Mouse (Mus musculus) neural tube, embryonic 11.5 days (tissue): ENCODE measurements around the gene 4930518I15Rik. TPM values are rescaled to one million over a fixed set of nuclear protein-coding genes. Genes with fewer than 3 reads are reported as not detected.

Experiments used
- ATAC-seq: fragments of 200-750 bp; cut with Nextera tagmentation; 2 replicates; pipeline ENCODE4 v1.8.0; 2017; ENCODE audit warnings: moderate number of reproducible peaks, mild to moderate bottlenecking, moderate TSS enrichment, moderate library complexity; ENCODE audit not compliant: insufficient read depth, low FRiP score, low TSS enrichment
- DNase-seq: peaks from one replicate; pipeline ENCODE4 v3.0.0-alpha.2; 2015; ENCODE audit warnings: low spot score
- H3K27ac ChIP-seq: fragments of 300-500 bp; sonication (generic); 2 replicates; pipeline ENCODE4 v1.5.1; 2014; ENCODE audit warnings: low read depth, mild to moderate bottlenecking, low read length
- H3K27me3 ChIP-seq: fragments of 300-500 bp; sonication (generic); 2 replicates; pipeline ENCODE4 v1.6.1; 2014; ENCODE audit warnings: mild to moderate bottlenecking, low read length, mixed read lengths; ENCODE audit not compliant: control insufficient read depth, insufficient read depth
- H3K36me3 ChIP-seq: fragments of 300-500 bp; sonication (generic); 2 replicates; pipeline ENCODE4 v1.6.1; 2014; ENCODE audit warnings: mild to moderate bottlenecking, low read length, moderate library complexity, mixed read lengths; ENCODE audit not compliant: control insufficient read depth, insufficient read depth
- H3K4me1 ChIP-seq: fragments of 300-500 bp; sonication (generic); 2 replicates; pipeline ENCODE4 v1.6.1; 2014; ENCODE audit warnings: low read length, mixed read lengths; ENCODE audit not compliant: control insufficient read depth, insufficient read depth
- H3K4me2 ChIP-seq: fragments of 300-500 bp; sonication (generic); 2 replicates; pipeline ENCODE4 v1.6.1; 2014; ENCODE audit warnings: low read depth, mild to moderate bottlenecking, moderate library complexity
- H3K4me3 ChIP-seq: fragments of 300-500 bp; sonication (generic); 2 replicates; pipeline ENCODE4 v1.5.1; 2014; ENCODE audit warnings: low read depth, low read length
- H3K9ac ChIP-seq: fragments of 300-500 bp; sonication (generic); 2 replicates; pipeline ENCODE4 v1.6.1; 2014; ENCODE audit warnings: mild to moderate bottlenecking, low read length
- H3K9me3 ChIP-seq: fragments of 300-500 bp; sonication (generic); 2 replicates; pipeline ENCODE4 v1.6.1; 2016; ENCODE audit warnings: low read length; ENCODE audit not compliant: control insufficient read depth
- whole genome bisulfite sequencing: fragments of 180-500 bp; shearing (Covaris S2); extraction: QIAGEN DNeasy Blood & Tissue Kit; methylation state at CpG from one replicate; pipeline ENCODE4 v1.1.7; 2014; 5-methylcytosine and 5-hydroxymethylcytosine counted together
- polyA plus RNA-seq: library from polyadenylated mRNA; unstranded; fragments of >200 nt; fragmentation: Nextera tagmentation; extraction: Ambion mirVana; gene quantifications from 2 replicates; pipeline ENCODE4 v1.2.1, GENCODE M21; 2014

The 4930518I15Rik gene
- polyA plus RNA-seq, 1 experiment from 2014 or later: 5.6 TPM

DNA sequence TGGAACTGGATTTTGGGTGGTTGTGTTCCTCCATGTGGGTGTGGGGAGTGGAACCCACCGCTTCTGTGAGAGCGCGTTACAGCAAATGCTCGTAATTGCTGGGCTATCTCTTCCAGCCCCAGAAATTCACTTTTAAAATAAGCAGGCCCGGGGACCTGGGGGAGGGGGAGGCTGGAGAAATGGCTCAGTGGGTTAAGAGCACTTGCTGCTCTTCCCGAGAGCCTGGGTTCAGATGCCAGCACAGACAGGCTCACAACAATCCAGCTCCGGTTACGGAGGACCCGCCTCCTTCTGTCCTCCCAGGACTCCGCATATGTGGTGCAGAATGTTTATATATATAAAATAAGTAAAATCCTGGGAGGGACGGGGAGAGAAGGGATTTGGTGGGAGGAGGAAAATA, 15.0 kb downstream of the 4930518I15Rik start:
- Histone ChIP-seq H3K4me1 (peaks cover 31% of the 10 kb centered on the region), H3K9ac (peak overlapping the region; percentile 92; the same call in 1 of the 2 replicates), H3K36me3 (no peaks in the 10 kb centered on the region), H3K27me3 (no peaks in the 10 kb centered on the region), H3K27ac (no peak overlapping the region), H3K9me3 (no peaks in the 10 kb centered on the region), H3K4me2 (peak overlapping the region; percentile 85), H3K4me3 (peak overlapping the region; percentile 77)
- WGBS: 14% methylated on average over 11 of the region's 11 CpGs
- DNase-seq: peak; percentile 15
- ATAC-seq: no peak

DNA sequence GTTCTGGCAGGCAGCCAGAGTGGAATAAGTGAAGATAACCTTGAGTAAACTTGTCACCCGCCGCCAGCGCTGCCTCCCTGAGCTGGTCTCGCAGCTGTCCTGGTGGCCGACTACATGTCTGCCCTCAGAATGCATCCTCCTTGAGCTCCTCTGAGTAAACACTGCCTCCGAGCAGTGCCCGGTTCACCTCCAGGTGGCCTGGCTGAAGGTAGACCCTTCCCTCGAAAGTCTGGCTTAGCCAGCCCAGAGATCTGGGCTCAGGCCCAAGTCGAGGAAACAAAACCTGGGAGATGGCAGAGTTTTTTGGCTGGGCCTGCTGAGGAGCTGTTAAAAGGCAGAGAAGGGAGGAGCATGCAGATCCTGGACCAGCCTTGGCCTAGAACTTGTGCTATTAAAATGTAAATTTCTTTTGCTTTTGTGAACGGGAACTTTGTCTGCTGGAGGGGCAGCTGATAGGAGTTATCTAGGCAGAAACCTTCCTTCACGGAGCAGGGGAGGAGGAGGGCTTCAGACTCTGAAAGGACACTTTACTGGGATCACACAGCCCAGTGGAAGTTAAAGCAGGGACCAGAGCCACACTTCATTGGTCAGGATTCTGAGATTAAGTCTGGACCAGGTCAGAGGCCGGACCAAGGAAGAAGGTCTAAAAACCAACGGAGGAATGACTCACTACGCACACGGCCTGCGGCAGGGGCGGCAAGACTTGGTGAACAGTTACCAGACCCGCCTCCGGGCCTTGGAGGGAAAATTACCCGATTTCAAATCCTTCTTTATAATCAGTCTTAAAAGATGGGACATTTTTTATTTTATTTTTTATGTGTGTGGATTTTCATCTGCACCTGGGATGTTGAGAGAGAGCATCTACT, 15.7 kb downstream of the 4930518I15Rik start:
- no peaks in the 10 kb centered on the region for H3K27me3 ChIP-seq
- H3K4me3 ChIP-seq: peak overlapping the region; percentile 77
- 3% methylated on average over 20 of the region's 20 CpGs for WGBS
- peak overlapping the region; percentile 92 for H3K9ac ChIP-seq
- ATAC-seq (no peak), DNase-seq (peak; percentile 47)
- H3K4me1 ChIP-seq: peaks cover 31% of the 10 kb centered on the region
- 0 out of 2 replicates have a peak overlapping the region, but pooled peaks have one; percentile 44 for H3K27ac ChIP-seq
- no peaks in the 10 kb centered on the region for H3K9me3 ChIP-seq
- peak overlapping the region; percentile 85 for H3K4me2 ChIP-seq
- H3K36me3 ChIP-seq: no peaks in the 10 kb centered on the region

DNA sequence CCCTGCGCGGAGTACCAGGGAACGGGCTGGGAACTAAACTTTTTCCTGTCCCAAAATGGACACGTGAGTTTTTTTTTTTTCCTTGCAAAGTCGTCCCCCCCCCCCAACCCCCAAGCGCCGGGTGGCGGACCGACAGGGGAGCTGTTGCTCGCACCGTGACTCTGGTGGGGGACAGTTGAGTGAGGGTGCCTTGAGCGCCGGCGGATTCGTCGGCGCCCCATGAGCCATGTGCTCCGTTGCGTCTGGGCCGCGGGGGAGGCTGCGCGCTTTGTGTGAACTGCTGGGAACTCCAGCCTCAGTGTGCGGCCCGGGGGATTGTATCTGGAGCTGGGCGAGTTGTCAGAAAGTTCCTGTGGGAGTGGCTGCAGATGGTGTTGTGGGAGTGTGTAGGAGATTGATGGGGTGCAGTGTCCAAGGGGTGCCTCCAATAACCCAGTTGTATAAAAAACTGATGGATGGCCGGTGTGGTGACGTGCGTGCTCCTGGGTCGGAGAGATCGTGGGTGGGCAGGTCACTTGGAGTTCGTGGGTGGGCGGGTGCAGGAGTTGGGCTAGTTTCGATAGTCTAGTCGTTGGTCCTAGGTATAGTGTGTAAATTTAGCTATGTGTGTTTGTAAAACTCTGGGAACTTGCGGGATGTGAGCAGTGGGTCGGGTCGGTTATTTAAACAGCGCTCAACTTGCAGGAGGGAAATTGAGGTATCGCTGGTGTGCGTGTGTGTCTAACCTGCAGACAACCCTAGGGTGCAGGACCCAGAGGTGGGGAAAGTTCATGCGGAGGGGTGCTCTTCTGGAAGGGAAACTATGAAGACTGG, 16.5 kb downstream of the 4930518I15Rik start:
- H3K27me3 ChIP-seq: no peaks in the 10 kb centered on the region
- peak; percentile 77 for DNase-seq
- peak overlapping the region; percentile 85 for H3K4me2 ChIP-seq
- no peaks in the 10 kb centered on the region for H3K36me3 ChIP-seq
- H3K4me3 ChIP-seq: peak overlapping the region; percentile 77
- peak; percentile 28; the same call in 1 of the 2 replicates for ATAC-seq
- H3K27ac ChIP-seq: peak overlapping the region; percentile 91
- H3K9me3 ChIP-seq: no peaks in the 10 kb centered on the region
- peak overlapping the region; percentile 92 for H3K9ac ChIP-seq
- peaks cover 31% of the 10 kb centered on the region for H3K4me1 ChIP-seq
- WGBS: under 1% methylated on average over 40 of the region's 42 CpGs

DNA sequence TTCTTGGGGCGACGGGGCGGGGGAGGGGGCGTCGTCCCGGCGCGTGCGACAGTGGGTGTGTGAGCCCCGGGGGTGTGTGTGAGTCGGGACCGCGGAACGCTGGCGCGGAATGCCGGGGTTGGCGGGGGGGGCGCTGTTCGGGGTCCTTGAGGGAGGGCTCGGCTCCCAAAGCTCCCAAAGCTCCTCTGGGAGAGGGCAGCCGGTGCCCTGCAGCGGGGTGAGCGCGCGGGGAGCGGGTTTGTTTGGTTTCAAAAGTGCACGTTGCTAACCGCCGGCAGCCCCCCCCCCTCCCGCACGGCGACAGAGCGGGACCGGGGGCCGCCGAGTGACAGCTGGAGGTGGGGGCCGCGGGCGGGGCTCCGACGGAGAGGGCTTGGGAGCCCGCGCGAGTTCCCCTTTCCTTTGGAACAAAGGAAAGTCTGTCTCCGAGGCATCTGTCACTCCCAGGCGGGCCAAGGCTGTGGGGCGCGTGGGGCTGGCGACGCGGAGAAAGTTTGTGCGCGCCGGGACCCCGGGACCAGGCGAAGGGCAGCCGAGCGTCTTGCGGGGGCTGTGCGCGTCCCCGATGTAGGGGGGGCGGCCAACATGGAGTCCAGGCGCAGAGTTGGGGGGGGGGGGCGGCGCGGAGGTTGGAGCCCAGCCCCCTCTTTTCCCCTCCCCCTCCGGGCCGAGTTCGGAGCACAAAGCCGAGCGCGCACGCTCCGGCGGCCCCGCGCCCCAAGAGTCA, 17.3 kb downstream of the 4930518I15Rik start:
- Histone ChIP-seq H3K27me3 (no peaks in the 10 kb centered on the region), H3K9ac (peak overlapping the region; percentile 92), H3K4me1 (peaks cover 30% of the 10 kb centered on the region), H3K27ac (peak overlapping the region; percentile 91), H3K4me3 (peak overlapping the region; percentile 77), H3K4me2 (peak overlapping the region; percentile 85), H3K9me3 (no peaks in the 10 kb centered on the region), H3K36me3 (no peaks in the 10 kb centered on the region)
- ATAC-seq (peak; percentile 39), DNase-seq (peak; percentile 71)
- under 1% methylated on average over 75 of the region's 79 CpGs for WGBS

DNA sequence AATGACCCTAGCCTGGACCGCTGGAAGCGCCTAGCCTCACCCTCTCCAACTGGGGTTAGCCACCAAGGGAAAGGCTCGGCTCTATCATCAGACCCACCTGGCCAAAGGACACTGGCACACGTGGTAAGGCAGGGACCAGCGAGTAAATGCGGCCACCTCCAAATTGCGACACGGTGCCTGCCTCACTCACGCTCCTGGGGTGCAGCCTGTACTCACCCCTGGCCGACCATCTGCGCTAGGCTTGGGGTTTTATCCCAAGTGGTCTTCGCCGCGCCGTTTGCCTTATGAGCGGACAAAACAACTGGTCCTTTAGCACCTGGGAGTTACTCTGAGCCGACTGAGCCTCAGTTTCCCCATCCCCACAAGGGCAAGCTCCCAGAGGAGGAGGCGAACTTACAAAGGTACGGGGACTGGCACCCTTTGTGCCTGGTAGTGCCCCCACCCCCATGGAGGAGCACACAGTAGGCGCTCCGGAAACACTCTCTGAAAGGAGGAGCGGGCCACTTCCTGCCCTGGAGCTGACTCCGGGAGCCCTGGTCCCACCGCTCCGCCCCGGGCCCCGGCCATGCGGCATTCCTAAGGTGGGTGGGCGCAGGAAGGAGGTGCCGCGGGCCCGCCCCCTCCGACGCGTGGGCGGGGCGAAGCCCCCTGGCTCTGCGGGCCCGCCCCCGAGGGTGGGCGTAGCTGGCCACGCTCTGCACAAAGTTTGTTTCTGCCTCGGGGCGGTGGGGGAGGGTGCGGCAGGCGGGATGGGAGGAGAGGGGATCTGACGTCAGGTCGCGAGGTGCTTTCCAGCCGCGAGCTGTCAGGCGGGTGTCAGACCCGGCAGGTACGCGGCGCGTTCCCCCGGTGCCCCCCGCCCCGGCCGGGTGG, 18.2 kb downstream of the 4930518I15Rik start, which contains the start of gene Tgif2:
Gene Tgif2 (plus strand): TSS at position 689 of the 873 bp plus-strand sequence.
- Histone ChIP-seq H3K27me3 (no peaks in the 10 kb centered on the region), H3K4me1 (peaks cover 21% of the 10 kb centered on the region), H3K4me3 (peak within 1 kb of the TSS; percentile 77), H3K27ac (peak within 1 kb of the TSS; percentile 91), H3K9ac (peak within 1 kb of the TSS; percentile 92), H3K36me3 (peaks cover 3% of the 10 kb centered on the region; the same call in 1 of the 2 replicates), H3K9me3 (no peaks in the 10 kb centered on the region), H3K4me2 (peak within 1 kb of the TSS; percentile 85)
- ATAC-seq (peak; percentile 76), DNase-seq (peak; percentile 97)
- WGBS: under 1% methylated on average over 61 of the region's 61 CpGs

DNA sequence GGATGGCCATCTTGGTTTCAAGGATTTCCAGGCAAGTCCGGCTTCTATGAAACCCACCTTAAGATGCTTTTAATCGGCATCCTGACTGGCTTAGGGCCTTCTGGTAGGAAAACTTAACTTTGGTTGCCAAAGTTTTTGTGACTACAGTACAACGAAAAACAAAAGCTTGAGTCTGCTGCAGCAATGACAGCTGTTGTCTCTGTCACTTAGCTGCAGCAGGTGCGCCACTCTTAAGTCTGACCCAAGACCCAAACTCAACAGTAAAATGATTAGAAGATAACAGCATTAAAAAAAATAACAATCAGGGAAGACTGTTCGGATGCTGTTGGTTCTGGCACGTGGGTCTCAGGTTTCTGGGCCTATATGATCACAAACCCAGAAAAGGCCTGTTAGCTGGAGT, 18.9 kb downstream of the 4930518I15Rik start:
- Histone ChIP-seq H3K9me3 (no peaks in the 10 kb centered on the region), H3K27ac (no peak overlapping the region), H3K4me3 (peak overlapping the region; percentile 77; the same call in 1 of the 2 replicates), H3K4me1 (peaks cover 20% of the 10 kb centered on the region), H3K9ac (no peak overlapping the region), H3K27me3 (no peaks in the 10 kb centered on the region), H3K36me3 (peaks cover 6% of the 10 kb centered on the region), H3K4me2 (peak overlapping the region; percentile 85)
- no peak for ATAC-seq
- DNase-seq: no peak
- 66% methylated on average over 6 of the region's 6 CpGs for WGBS

DNA sequence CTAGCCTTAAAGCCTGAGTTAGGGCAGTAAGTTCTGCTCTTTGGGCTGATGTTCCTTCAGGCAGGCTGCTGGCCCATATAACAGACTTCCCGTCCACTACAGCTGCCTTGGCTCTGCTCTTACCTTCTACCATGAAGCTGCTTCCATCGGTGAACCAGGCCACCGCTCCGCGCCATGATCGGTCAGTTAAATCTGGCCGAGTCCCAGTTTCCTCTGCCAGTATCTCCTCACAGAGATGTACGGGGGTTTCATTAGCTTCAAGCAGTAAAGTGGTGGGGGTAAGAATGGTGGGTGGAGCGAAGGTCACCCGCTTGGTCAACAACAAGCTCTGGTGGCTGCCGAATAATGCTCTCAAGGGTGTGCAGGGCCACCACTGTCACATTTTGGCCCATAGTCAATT, 23.4 kb downstream of the 4930518I15Rik start:
- no peak overlapping the region for H3K9ac ChIP-seq
- peaks cover 21% of the 10 kb centered on the region for H3K36me3 ChIP-seq
- no peak for DNase-seq
- peaks cover 3% of the 10 kb centered on the region; the same call in 1 of the 2 replicates for H3K9me3 ChIP-seq
- no peak overlapping the region for H3K27ac ChIP-seq
- H3K4me1 ChIP-seq: peaks cover 3% of the 10 kb centered on the region; the same call in 1 of the 2 replicates
- no peaks in the 10 kb centered on the region for H3K27me3 ChIP-seq
- 96% methylated on average over 11 of the region's 11 CpGs for WGBS
- no peak overlapping the region for H3K4me2 ChIP-seq
- H3K4me3 ChIP-seq: no peak overlapping the region
- ATAC-seq: no peak
